25 mouse cellular contexts compared by ENCODE assay signal in the genomic region with DNA sequence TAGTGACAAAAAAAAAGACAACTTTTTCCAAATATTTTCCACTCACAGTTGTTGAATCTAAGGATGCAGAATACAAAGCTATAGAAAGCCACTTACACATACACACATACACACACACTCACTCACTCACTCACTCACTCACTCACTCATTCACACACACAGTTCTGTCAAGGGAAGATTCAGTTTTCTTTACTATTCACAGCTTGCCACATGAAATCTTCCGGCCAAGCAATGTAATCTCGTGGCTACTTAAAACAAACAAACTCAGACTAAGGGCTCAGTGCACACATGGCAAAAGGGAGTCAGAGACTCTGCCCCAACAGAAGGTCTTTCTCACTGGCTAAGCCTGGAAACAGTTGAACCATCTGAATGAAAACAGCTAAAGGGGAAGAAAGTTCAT. TPM values are rescaled to one million over a fixed set of nuclear protein-coding genes. Genes with fewer than 3 reads are reported as not detected.
"Had no signal": no experiment of that assay in that cellular context is flagged by ENCODE, and none has a peak within 500 bp of the region (broad histone marks: within the 10 kb centered on the region; RNA-seq: fewer than 3 reads in every experiment).

No protein-coding gene starts in this region.

- DNase-seq: forebrain, postnatal 0 days; gastrocnemius, postnatal 25 days; heart, adult 18-20 months; heart, postnatal 10 days; heart, postnatal 4 days; kidney, adult 18-20 months; kidney, adult 8-10 months; kidney, postnatal 10 days; kidney, postnatal 25 days; kidney, postnatal 4 days; layer of hippocampus, postnatal 36 days; left cerebral cortex, postnatal 4 days had no signal

- H3K36me3 ChIP-seq: heart, embryonic 10.5 days; heart, embryonic 12.5 days; hindbrain, embryonic 10.5 days; hindbrain, embryonic 12.5 days; intestine, embryonic 15.5 days; limb, embryonic 13.5 days; limb, embryonic 15.5 days had no signal

- H3K27me3 ChIP-seq: heart, embryonic 12.5 days; hindbrain, embryonic 12.5 days; intestine, embryonic 15.5 days; limb, embryonic 15.5 days had no signal

- H3K4me3 ChIP-seq: heart, embryonic 10.5 days; heart, embryonic 12.5 days; hindbrain, embryonic 10.5 days; hindbrain, embryonic 12.5 days; intestine, embryonic 15.5 days; layer of hippocampus, adult 2 months; limb, embryonic 13.5 days; limb, embryonic 15.5 days had no signal

- H3K27ac ChIP-seq: hindbrain, embryonic 10.5 days; hindbrain, embryonic 12.5 days; hindbrain, embryonic 14.5 days; intestine, embryonic 15.5 days; layer of hippocampus, adult 2 months; limb, embryonic 13.5 days; limb, embryonic 15.5 days had no signal

- H3K4me2 ChIP-seq: heart, embryonic 12.5 days; hindbrain, embryonic 12.5 days; hindbrain, embryonic 14.5 days; intestine, embryonic 15.5 days; limb, embryonic 13.5 days; limb, embryonic 15.5 days had no signal

- H3K9ac ChIP-seq: forebrain, postnatal 0 days; heart, embryonic 12.5 days; hindbrain, embryonic 12.5 days; hindbrain, embryonic 14.5 days; intestine, embryonic 15.5 days; limb, embryonic 13.5 days; limb, embryonic 15.5 days had no signal

- ATAC-seq: forebrain, postnatal 0 days; hindbrain, embryonic 16.5 days; inflammation-experienced regulatory T-cells, adult 6 months; intestine, embryonic 15.5 days; intestine, postnatal 0 days had no signal

- H3K9me3 ChIP-seq: heart, embryonic 10.5 days; heart, embryonic 12.5 days; hindbrain, embryonic 10.5 days; hindbrain, embryonic 12.5 days; intestine, embryonic 15.5 days; limb, embryonic 13.5 days; limb, embryonic 15.5 days had no signal

RNA-seq across cellular contexts. Expression of a gene that starts 53.8 kb away (rescaled TPM):
- total RNA-seq: granulocyte monocyte progenitor cell, adult 5-6 weeks had no signal
